Mouse (Mus musculus) embryonic facial prominence, embryonic 11.5 days (tissue): ENCODE measurements at regions not wholly inside any gene's neighbourhood (a gene's known extent, or its start where the extent isn't known, plus 50 kb on each side); places are given as distances from the start of the nearest gene placed in this dataset.

ENCODE experiments used
- ATAC-seq: fragments of 200-750 bp; cut with Nextera tagmentation; replicated peaks from 2 replicates; pipeline ENCODE4 v1.8.0; 2017; ENCODE audit warnings: low read depth; ENCODE audit not compliant: insufficient number of reproducible peaks, low FRiP score, low TSS enrichment
- DNase-seq: peaks from one replicate; pipeline ENCODE4 v3.0.0-alpha.2; 2015; ENCODE audit warnings: low spot score
- H3K27ac ChIP-seq: fragments of 300-500 bp; sonication (generic); replicated peaks from 2 replicates; pipeline ENCODE4 v1.5.1; 2014; ENCODE audit warnings: mild to moderate bottlenecking, low read depth, low read length, control low read depth
- H3K27me3 ChIP-seq: fragments of 300-500 bp; sonication (generic); 2 replicates; pipeline ENCODE4 v1.6.1; 2014; ENCODE audit warnings: mild to moderate bottlenecking, low read length, moderate library complexity, mixed read lengths; ENCODE audit not compliant: control insufficient read depth, insufficient read depth
- H3K36me3 ChIP-seq: fragments of 300-500 bp; sonication (generic); replicated peaks from 2 replicates; pipeline ENCODE4 v1.6.1; 2014; ENCODE audit warnings: low read depth, mild to moderate bottlenecking, low read length, moderate library complexity, mixed read lengths; ENCODE audit not compliant: control insufficient read depth, insufficient read depth
- H3K4me1 ChIP-seq: fragments of 300-500 bp; sonication (generic); 2 replicates; pipeline ENCODE4 v1.6.1; 2014; ENCODE audit warnings: low read length, mixed read lengths; ENCODE audit not compliant: control insufficient read depth, insufficient read depth
- H3K4me2 ChIP-seq: fragments of 300-500 bp; sonication (generic); 2 replicates; pipeline ENCODE4 v1.6.1; 2014; ENCODE audit warnings: low read depth, mild to moderate bottlenecking, control low read depth, low read length, moderate library complexity
- H3K4me3 ChIP-seq: fragments of 300-500 bp; sonication (generic); 2 replicates; pipeline ENCODE4 v1.5.1; 2014; ENCODE audit warnings: low read depth, low read length, control low read depth
- H3K9ac ChIP-seq: fragments of 300-500 bp; sonication (generic); replicated peaks from 2 replicates; pipeline ENCODE4 v1.6.1; 2014; ENCODE audit warnings: mild to moderate bottlenecking, control low read depth, low read length
- H3K9me3 ChIP-seq: fragments of 300-500 bp; sonication (generic); replicated peaks from 2 replicates; pipeline ENCODE4 v1.6.1; 2016; ENCODE audit warnings: mild to moderate bottlenecking, low read length, inconsistent platforms, mixed read lengths; ENCODE audit not compliant: control insufficient read depth
- WGBS: fragments of 180-500 bp; shearing (Covaris S2); extraction: QIAGEN DNeasy Blood & Tissue Kit; methylation state at CpG from one replicate; pipeline ENCODE4 v1.1.7; 2014; 5-methylcytosine and 5-hydroxymethylcytosine counted together

- 55% methylated on average over 5 of the region's 5 CpGs for WGBS
- Histone ChIP-seq H3K27me3 (no peaks in the 10 kb centered on the region), H3K4me3 (no peak overlapping the region), H3K9ac (no peak overlapping the region), H3K36me3 (no peaks in the 10 kb centered on the region), H3K4me2 (no peak overlapping the region), H3K4me1 (no peaks in the 10 kb centered on the region), H3K27ac (no peak overlapping the region), H3K9me3 (no peaks in the 10 kb centered on the region)
- no peak for DNase-seq
- no peak for ATAC-seq
Measured at GRCm38 (mm10) chr5:45266914-45267313, 183.1 kb downstream of the Qdpr start.

- Histone ChIP-seq H3K27me3 (no peaks in the 10 kb centered on the region), H3K4me3 (no peak overlapping the region), H3K9ac (no peak overlapping the region), H3K27ac (no peak overlapping the region), H3K36me3 (no peaks in the 10 kb centered on the region), H3K9me3 (no peaks in the 10 kb centered on the region), H3K4me2 (no peak overlapping the region), H3K4me1 (no peaks in the 10 kb centered on the region)
- 94% methylated on average over 1 of the region's 1 CpGs for WGBS
- DNase-seq (no peak), ATAC-seq (no peak)
Measured at GRCm38 (mm10) chr5:45258486-45258885, 191.6 kb downstream of the Qdpr start.

GRCm38 (mm10) chr5:45256256-45256999, 193.6 kb downstream of the Qdpr start:
- H3K9ac ChIP-seq: no peak overlapping the region
- H3K4me3 ChIP-seq: no peak overlapping the region
- no peaks in the 10 kb centered on the region for H3K4me1 ChIP-seq
- no peaks in the 10 kb centered on the region for H3K9me3 ChIP-seq
- H3K27me3 ChIP-seq: no peaks in the 10 kb centered on the region
- WGBS: 68% methylated on average over 9 of the region's 9 CpGs
- ATAC-seq (no peak), DNase-seq (no peak)
- H3K27ac ChIP-seq: no peak overlapping the region
- H3K36me3 ChIP-seq: no peaks in the 10 kb centered on the region
- no peak overlapping the region for H3K4me2 ChIP-seq

- DNase-seq (no peak), ATAC-seq (no peak)
- H3K4me1 ChIP-seq: no peaks in the 10 kb centered on the region
- H3K9ac ChIP-seq: no peak overlapping the region
- WGBS: 91% methylated on average over 4 of the region's 4 CpGs
- no peaks in the 10 kb centered on the region for H3K9me3 ChIP-seq
- no peak overlapping the region for H3K4me2 ChIP-seq
- H3K27ac ChIP-seq: no peak overlapping the region
- H3K36me3 ChIP-seq: no peaks in the 10 kb centered on the region
- no peak overlapping the region for H3K4me3 ChIP-seq
- H3K27me3 ChIP-seq: no peaks in the 10 kb centered on the region
Measured at GRCm38 (mm10) chr5:45231856-45232255, 218.2 kb downstream of the Qdpr start.

- 86% methylated on average over 1 of the region's 1 CpGs for WGBS
- Histone ChIP-seq H3K9ac (no peak overlapping the region), H3K9me3 (no peaks in the 10 kb centered on the region), H3K4me1 (no peaks in the 10 kb centered on the region), H3K4me3 (no peak overlapping the region), H3K27ac (no peak overlapping the region), H3K4me2 (no peak overlapping the region), H3K36me3 (no peaks in the 10 kb centered on the region), H3K27me3 (no peaks in the 10 kb centered on the region)
- no peak for ATAC-seq
- no peak for DNase-seq
Measured at GRCm38 (mm10) chr5:45230097-45230496, 219.9 kb downstream of the Qdpr start.

GRCm38 (mm10) chr5:45229477-45229876, 220.6 kb downstream of the Qdpr start:
- Histone ChIP-seq H3K36me3 (no peaks in the 10 kb centered on the region), H3K27me3 (no peaks in the 10 kb centered on the region), H3K9ac (no peak overlapping the region), H3K4me3 (no peak overlapping the region), H3K4me1 (no peaks in the 10 kb centered on the region), H3K9me3 (no peaks in the 10 kb centered on the region), H3K27ac (no peak overlapping the region), H3K4me2 (no peak overlapping the region)
- WGBS: 49% methylated on average over 3 of the region's 3 CpGs
- no peak for ATAC-seq
- DNase-seq: no peak

GRCm38 (mm10) chr5:45228226-45228927, 221.7 kb downstream of the Qdpr start:
- no peak for DNase-seq

GRCm38 (mm10) chr5:45220272-45220916, 229.6 kb downstream of the Qdpr start:
- Histone ChIP-seq H3K4me3 (no peak overlapping the region), H3K27me3 (no peaks in the 10 kb centered on the region), H3K36me3 (no peaks in the 10 kb centered on the region), H3K27ac (no peak overlapping the region), H3K4me2 (no peak overlapping the region), H3K4me1 (no peaks in the 10 kb centered on the region), H3K9me3 (no peaks in the 10 kb centered on the region), H3K9ac (no peak overlapping the region)
- WGBS: 92% methylated on average over 6 of the region's 6 CpGs
- DNase-seq (no peak), ATAC-seq (no peak)

More at GRCm38 (mm10) chr5:45228226-45228927, 221.7 kb downstream of the Qdpr start:
- Histone ChIP-seq H3K4me2 (no peak overlapping the region), H3K4me3 (no peak overlapping the region), H3K4me1 (no peaks in the 10 kb centered on the region), H3K9me3 (no peaks in the 10 kb centered on the region), H3K9ac (no peak overlapping the region), H3K27ac (no peak overlapping the region), H3K27me3 (no peaks in the 10 kb centered on the region), H3K36me3 (no peaks in the 10 kb centered on the region)
- 89% methylated on average over 6 of the region's 6 CpGs for WGBS
- ATAC-seq: no peak
